Mouse (Mus musculus) heart, adult 2 months (tissue): ENCODE data around the gene Cd79b.

Source experiments
- CTCF ChIP-seq: fragments of 200-600 bp; IDR thresholded peaks from 2 replicates; pipeline ENCODE4 v1.8.1; 2022; ENCODE audit warnings: antibody characterized with exemption, mild to moderate bottlenecking, moderate library complexity
- EP300 ChIP-seq: fragments of 200-500 bp; IDR thresholded peaks from 2 replicates; pipeline ENCODE4 v1.6.1; 2011; ENCODE audit warnings: low read depth, low read length, control low read depth; ENCODE audit not compliant: insufficient read depth

DNA sequence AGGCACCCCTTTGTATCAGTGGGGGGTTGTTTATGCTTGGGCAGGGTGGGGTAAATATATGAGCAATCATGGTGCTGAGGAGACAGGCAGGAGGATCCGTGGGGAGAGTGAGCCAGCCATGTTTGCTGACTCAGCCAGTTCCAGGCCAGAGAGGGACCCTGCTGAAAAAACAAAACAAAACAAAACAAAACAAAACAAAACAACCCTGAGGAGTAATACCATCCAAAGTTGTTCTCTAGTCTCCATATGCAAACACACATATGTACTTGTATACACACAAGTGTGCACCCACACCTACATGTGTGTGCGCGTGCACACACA is 8.5 kb downstream of the Cd79b start:
- TF ChIP-seq CTCF (no peak), EP300 (no peak)
